ENCODE assay signal across 8 mouse cellular contexts in the genomic region with DNA sequence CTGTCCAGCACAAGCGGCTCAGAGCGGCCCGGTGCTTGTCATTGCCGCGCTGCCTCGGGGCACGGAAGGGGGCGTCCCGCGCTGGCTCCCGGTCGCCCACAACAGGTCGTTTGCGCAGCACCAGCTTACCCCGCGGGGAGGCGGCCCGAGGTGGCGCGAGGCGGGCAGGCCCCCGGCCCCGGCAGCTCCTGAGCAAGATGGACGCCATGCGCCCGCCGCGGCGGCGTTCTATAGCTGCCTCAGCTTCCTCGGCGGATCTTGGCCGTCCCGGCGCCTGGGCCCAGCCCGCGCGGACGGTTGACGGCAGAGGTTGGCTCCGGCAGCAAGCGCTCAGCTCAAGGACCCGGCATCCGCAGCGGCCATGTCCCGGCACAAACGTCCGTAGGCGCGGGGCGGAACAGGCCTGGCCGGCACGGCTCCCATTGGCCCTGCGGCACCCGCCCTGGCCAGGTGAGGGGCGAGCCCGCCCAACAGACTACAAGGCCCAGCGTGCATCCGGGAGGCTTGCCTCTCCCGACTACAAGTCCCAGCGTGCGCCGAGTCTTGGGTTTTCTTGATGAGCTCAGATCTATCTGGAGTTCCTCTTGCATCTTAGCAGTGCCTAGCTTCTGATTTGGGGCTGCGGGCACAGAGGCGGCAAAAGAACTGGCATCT. TPM values are rescaled to one million over a fixed set of nuclear protein-coding genes. Genes with fewer than 3 reads are reported as not detected.
DNase-seq lines count a peak whose midpoint lies in the region; ATAC-seq lines count a peak whose summit lies in the region.

A gene (minus strand): TSS at position 473 of the 654 bp plus-strand sequence.

- no peaks in the 10 kb centered on the region; the same call in 1 of the 2 replicates for H3K36me3 ChIP-seq in hindbrain, embryonic 16.5 days (ENCODE audit: control insufficient read depth, insufficient read depth, low read length)
- H3K36me3 ChIP-seq in macrophage (ENCODE audit: inconsistent target) = peaks cover 5% of the 10 kb centered on the region

- H3K27me3 ChIP-seq in hindbrain, embryonic 16.5 days (replicated peaks; ENCODE audit: control insufficient read depth, insufficient read depth, low read length) = no peaks in the 10 kb centered on the region

- 1% methylated on average over 45 of the region's 65 CpGs for WGBS in hindbrain, embryonic 16.5 days
- WGBS in macrophage (ENCODE audit: missing documents) = under 1% methylated on average over 55 of the region's 65 CpGs

- H3K4me1 ChIP-seq in hindbrain, embryonic 16.5 days (ENCODE audit: control insufficient read depth, insufficient read depth, low read depth, low read length) = peaks cover 20% of the 10 kb centered on the region

- peak within 1 kb of the TSS; percentile 95 for H3K4me3 ChIP-seq in hindbrain, embryonic 16.5 days (ENCODE audit: low read length)
- peak within 1 kb of the TSS; percentile 60 for H3K4me3 ChIP-seq in macrophage (ENCODE audit: inconsistent target)

- H3K4me2 ChIP-seq in hindbrain, embryonic 16.5 days (ENCODE audit: low read length) = peak within 1 kb of the TSS; percentile 95

- no peaks in the 10 kb centered on the region for H3K9me3 ChIP-seq in hindbrain, embryonic 16.5 days (ENCODE audit: control insufficient read depth, low read length)

- peak within 1 kb of the TSS; percentile 95 for H3K9ac ChIP-seq in hindbrain, embryonic 16.5 days (ENCODE audit: low read depth, low read length)

- H3K79me2 ChIP-seq in macrophage (ENCODE audit: inconsistent target) = peaks cover 36% of the 10 kb centered on the region

- peak; percentile 100 for ATAC-seq in hindbrain, embryonic 16.5 days

- peak; percentile 84 for DNase-seq in WW6 (ENCODE audit: low read depth, low spot score)
- DNase-seq in cerebellum, postnatal 4 days (ENCODE audit: low spot score in 2 of 2) = peak; percentile 78 to 89
- DNase-seq in gastrocnemius, adult 18-20 months (ENCODE audit: low spot score) = peak; percentile 95
- DNase-seq in left cerebral cortex, adult 18-20 months (ENCODE audit: low spot score in 2 of 2) = peak; percentile 94 to 98
- peak; percentile 98 for DNase-seq in right cerebral cortex, adult 18-20 months
- peak; percentile 79 for DNase-seq in urinary bladder, postnatal 10 days (ENCODE audit: low spot score)

- peak within 1 kb of the TSS; percentile 85 for H3K27ac ChIP-seq in hindbrain, embryonic 16.5 days (ENCODE audit: low read depth, low read length)
- 0 out of 2 replicates have a peak within 1 kb of the TSS, but pooled peaks have one; percentile 5 for H3K27ac ChIP-seq in macrophage

RNA-seq across cellular contexts. Expression of the gene that starts here (rescaled TPM):
- 10 to 100 TPM; 71.4 to 74.5 TPM for total RNA-seq in gastrocnemius, adult 18-20 months (2021)
- 68.7 and 75.6 TPM in 2 replicates for polyA plus RNA-seq in hindbrain, embryonic 16.5 days (2015; fragmentation: Nextera tagmentation; extraction: Ambion mirVana)
- 100 to 1,000 TPM in 1 of 2 experiments, 10 to 100 TPM in 1; 97.9 to 104 TPM for total RNA-seq in left cerebral cortex, adult 18-20 months (2021)
- total RNA-seq in macrophage (2018; cell fraction: chromatin; rRNA removed) = 10 to 100 TPM; 12.1 to 78.8 (median 48.9) TPM
- 10 to 100 TPM; 16.9 to 31.6 (median 25.3) TPM for total RNA-seq in macrophage (2018; cell fraction: cytosol; rRNA removed)
- 10 to 100 TPM; 10.3 to 53.6 (median 30.1) TPM for total RNA-seq in macrophage (2018; cell fraction: nucleus; rRNA removed)
- 18.0 to 31.8 TPM (median 23.1 TPM) in 3 replicates for polyA plus RNA-seq in macrophage (2018)

Comparison
In these comparisons a context has a peak if more than half of its experiments do, and no peak if none do; other contexts are left out.
1. Peak in every context shown above with its lines: DNase-seq, ATAC-seq, H3K4me3 ChIP-seq and H3K27ac ChIP-seq.